Mouse (Mus musculus): Measurements from ENCODE around the gene Gm13305.
"Not testable (repeated sequence)": the region's sequence is repeated elsewhere in the genome, so short reads cannot be mapped to it uniquely, and the experiment has no call there.

The Gm13305 gene

DNA sequence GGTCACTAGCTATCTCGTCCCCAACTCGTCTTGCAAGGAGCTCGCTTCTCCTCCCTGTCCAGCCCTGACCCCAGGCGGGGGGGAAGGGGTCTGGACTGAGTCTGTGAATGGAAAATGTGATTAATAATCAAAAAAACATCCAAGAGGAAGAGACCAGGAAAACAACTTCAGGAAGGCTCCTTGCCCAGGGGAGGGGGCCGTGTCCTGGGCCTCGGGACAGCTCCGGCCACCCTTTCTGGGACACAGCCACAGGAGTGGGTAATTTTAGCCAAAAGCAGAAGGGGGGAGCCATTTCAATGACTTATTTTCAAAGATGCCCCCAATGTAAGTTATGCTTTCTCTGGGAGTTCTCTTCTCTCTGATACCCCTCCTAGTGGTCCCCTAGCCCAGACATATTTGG is at the start of gene Gm13305:
Gene Gm13305, minus strand, starts transcription at position 101 of the 400 bp plus-strand sequence.
- DNase-seq (ENCODE audit: low read depth, low spot score), result not testable (repeated sequence)

DNA sequence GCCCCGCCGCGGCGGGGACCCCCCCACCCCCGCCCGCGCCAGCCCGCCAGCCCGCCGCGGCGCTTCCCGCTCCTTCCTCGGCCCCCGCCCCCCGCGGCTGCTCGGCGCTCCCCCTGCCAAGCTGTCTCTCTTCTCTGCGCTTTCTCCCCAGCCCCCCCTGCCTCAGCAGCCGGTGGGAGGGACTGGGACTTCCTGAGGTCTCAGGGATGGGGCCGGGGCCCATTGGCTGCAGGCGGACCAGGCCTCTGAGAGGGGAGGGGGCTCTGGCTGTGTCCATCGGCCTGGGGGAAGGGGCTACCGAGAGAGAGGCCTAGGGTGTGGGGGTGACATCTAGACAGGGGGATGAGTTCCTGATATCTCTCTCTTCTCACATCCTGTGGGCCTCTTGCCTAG is 16.6 kb upstream of the Gm13305 start:
- DNase-seq (ENCODE audit: low read depth, low spot score), result not testable (repeated sequence)

DNA sequence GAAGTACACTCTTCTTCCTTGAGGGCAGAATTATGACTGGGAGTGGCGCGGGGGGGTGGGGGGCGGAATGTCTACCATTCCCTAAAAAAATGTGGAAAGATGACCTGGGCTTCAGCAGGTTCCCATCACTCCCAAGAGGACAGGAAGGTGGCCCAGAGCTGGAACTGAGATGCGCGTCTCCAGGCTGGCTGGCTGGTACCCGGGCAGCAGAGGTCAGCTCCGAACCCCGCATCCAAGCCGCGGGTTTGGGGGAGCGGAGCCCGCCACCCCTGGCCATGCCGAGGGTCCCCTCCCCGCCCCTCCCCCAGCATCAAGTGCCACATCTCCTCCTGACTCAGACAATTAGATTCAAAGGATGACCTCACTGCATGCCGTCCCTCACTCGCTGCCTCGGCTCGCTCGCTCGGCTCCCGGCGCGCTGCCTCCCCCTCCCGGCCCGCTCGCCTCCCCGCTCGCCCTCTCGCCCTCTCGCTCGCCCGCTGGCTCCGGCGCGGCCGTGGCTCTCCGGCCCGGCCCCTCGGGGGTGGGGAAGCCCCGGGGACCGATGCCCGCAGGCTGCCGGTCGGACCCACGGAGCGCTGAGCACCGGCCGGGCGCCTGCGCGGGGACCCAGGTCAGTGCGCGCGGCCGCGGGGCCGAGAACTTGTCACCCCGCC is 16.0 kb upstream of the Gm13305 start:
- not testable (repeated sequence) for DNase-seq (ENCODE audit: low read depth, low spot score)

DNA sequence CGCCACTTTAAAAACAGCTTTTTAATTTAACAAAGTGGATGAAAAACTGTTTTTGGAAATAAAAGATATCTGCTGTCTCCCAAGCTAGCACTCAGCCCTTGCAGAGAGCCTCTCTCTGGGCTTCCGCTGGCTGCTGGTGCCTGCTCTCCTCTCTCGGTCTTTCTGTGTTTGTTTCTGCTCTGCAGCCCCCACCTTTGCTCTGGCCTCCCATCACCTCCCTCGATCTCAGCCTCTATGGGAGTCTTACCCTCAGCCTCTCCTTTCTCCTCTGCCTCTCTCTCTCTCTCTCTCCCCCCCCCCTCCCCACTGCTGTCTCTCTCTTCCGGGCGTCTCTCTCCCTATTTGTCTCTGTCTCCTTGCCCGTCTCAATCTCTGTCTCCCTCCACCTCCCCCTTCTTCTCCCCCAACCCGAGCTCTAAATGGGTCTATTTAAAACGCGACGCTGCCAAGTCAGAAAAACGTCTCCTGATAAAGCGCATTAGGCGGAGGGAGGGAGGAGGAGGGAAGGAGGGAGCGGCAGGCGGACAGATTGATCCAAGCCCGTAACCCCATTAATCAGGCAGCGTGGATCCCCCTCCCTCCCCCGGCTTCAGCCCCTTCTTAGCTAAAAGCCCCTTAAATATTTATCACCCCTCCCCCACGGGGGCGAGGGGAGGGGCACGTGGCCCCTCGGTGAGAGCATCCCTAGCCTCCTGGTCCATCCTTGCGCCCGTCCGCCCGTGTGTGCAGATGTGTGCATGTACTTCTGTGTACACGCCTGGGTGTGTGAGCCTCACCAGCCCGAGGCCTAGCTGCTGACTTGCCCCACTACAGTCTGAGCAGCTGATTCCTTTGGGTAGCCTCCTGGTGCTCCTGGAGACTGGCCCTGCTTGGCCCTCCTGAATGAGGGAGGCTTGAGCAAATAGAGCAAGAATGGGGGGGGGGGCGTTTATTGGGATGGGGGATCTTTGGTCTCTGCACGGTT is 15.1 kb upstream of the Gm13305 start:
- DNase-seq (ENCODE audit: low read depth, low spot score), result not testable (repeated sequence)

DNA sequence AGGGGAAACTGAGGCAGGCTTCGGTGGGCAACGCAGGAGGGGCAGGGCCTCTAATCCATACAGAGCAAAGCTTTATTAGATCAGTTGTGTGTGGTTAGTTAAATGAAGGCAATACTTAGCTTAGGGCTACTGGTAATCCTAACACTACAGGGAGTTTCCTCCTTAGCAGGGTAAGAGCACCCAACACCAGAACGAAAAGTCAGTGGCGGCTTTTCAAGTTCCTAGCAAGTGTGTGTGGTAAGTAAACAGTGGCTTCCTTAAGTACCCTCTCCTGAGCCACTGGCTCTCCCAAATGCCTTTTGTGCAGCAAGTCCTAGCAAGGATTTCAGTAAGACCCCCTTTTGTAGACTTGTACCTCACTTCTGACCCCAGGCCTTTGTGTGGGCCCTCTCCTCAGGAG is 9.8 kb upstream of the Gm13305 start:
- not testable (repeated sequence) for DNase-seq (ENCODE audit: low read depth, low spot score)

DNA sequence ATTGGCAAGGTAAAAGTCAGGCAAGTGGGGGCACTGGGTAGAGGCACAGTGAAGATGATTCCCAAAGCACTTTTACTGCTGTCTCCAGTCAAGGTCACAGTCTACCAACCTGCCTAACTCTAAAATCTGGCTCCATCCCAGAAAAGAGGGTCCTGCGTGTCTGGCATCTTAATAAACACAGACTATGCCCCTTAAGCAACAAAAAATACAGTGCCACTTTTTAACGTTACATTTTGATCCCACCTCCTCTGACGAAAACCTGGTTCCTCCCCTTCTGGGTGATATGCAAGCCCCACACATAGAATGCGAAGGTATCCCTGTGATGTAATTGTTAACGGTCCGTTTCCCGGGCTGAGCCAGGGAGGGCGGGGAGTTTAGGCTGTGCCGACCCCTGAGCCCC is 15.3 kb downstream of the Gm13305 start, which contains the start of gene Gm13306:
Gene Gm13306, plus strand, starts transcription at position 301 of the 400 bp plus-strand sequence.
- not testable (repeated sequence) for DNase-seq (ENCODE audit: low read depth, low spot score)

DNA sequence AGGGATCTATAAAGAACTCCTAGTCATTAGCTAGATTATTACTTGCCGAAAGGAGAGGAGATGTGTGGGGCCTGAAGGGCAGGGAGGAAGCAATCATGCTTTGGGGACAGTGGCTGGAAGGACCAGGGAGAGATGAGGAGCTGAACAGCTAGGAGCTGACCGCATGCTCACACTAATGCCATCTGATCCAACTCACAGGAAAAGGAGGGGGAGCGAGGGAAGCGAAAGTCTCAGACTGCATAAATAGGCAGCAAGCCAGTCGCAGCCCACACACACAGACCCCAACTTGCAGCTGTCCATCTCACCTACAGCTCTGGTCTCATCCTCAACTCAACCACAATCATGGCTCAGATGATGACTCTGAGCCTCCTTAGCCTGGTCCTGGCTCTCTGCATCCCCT is 53.9 kb downstream of the Gm13305 start, which contains the start of gene Gm13304:
Gene Gm13304, plus strand, starts transcription at position 301 of the 400 bp plus-strand sequence.
- not testable (repeated sequence) for DNase-seq (ENCODE audit: low read depth, low spot score)

All from ES-CJ7 (cell line).